Mouse (Mus musculus): ENCODE measurements at regions not wholly inside any gene's neighbourhood (a gene's known extent, or its start where the extent isn't known, plus 50 kb on each side); places are given as distances from the start of the nearest gene placed in this dataset.

DNA sequence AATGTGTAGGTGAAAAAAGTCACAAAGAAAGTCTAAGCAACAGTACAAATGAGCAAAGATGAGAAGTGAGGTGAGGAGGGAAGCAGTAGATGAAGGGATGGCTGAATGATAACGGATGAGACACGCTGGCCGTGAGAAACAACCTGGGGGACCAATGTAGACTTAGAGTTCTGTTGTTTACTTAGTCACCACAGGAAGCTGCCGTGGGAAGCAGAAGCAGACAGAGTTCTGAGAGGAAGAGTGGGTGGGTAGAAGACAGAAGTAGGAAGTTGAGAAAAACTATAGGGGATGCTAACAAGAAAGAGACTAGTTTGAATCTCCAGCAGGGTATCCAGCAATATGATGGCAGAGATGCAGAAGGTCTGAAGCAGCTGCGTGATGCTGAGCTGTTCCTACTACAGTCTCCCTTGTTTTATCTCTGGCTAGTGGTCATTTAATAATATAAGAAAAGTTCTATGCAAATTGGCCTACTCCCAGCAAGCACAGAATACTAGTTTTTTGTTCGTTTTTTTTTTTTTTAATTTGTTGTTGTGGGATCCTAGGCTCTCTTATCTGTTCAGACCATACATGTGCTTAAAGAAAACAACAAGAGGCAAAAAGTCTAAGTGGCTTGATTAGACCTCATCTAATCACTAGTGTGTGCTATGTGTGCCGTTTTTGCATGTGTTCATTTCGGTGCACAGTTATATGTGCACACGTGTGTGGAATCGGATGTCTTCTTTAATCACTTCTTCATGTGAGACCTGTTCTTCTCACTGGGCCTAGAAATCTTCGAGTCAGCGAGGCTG lies 85.0 kb upstream of the Adtrp start:
- TF ChIP-seq CTCF (conservative IDR thresholded peaks at IDR 0.05; ENCODE audit: low read length) (no peak), NANOG (IDR thresholded peaks at IDR 0.05; ENCODE audit: borderline replicate concordance, low read length) (no peak)
